Mouse (Mus musculus) liver, embryonic 14.5 days (tissue): Measurements from ENCODE around the gene Morc1.
A peak's percentile ranks its signal among the peaks of the same experiment; 100 is the strongest.

Source experiments
- CTCF ChIP-seq: IDR thresholded peaks from 2 replicates; pipeline ENCODE4 v1.5.1; 2016; ENCODE audit warnings: antibody characterized with exemption, low read depth, control low read depth
- EP300 ChIP-seq: IDR thresholded peaks from 2 replicates; pipeline ENCODE4 v1.6.1; 2016; ENCODE audit warnings: antibody characterized with exemption, low read depth

GRCm38 (mm10) chr16:48431027-48431426, at the start of gene Morc1:
- peak; percentile 21; the same call in 1 of the 2 replicates for TF ChIP-seq CTCF
- TF ChIP-seq EP300: no peak
